Mouse (Mus musculus): ENCODE measurements around the gene Szrd1.
"Not testable (repeated sequence)": the region's sequence is repeated elsewhere in the genome, so short reads cannot be mapped to it uniquely, and the experiment has no call there.

The Szrd1 gene

GRCm38 (mm10) chr4:141147112-141148008, 7.8 kb upstream of the Szrd1 start, which contains the start of gene Fbxo42:
Fbxo42 (plus strand) TSS chr4:141147913.
- DNase-seq (ENCODE audit: low read depth) = peak; percentile 83

DNA sequence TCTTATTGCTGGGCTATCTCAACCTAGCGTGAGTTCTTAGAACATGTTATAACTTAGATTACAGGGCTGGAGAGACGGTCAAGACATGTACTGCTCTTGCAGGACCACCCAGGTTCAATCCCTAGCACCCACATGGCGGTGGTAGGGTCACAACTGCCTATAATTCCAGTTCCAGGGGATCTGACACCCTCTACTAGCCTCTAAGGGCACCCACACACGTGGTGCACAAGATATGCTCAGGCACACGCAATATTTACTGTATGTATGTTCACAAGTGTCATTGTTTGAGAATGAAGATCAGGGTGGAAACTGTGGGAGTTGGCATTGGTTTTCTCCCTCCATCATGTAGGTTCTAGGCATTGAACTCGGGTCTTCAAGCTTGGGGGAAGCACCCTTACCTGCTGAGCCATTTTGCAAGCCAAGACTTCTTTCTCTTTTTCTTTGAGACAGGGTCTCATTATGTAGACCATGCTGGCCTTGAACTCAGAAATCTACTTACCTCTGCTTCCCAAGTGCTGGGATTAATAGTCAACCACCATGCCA, 7.0 kb upstream of the Szrd1 start:
- DNase-seq (ENCODE audit: low read depth) = no peak

DNA sequence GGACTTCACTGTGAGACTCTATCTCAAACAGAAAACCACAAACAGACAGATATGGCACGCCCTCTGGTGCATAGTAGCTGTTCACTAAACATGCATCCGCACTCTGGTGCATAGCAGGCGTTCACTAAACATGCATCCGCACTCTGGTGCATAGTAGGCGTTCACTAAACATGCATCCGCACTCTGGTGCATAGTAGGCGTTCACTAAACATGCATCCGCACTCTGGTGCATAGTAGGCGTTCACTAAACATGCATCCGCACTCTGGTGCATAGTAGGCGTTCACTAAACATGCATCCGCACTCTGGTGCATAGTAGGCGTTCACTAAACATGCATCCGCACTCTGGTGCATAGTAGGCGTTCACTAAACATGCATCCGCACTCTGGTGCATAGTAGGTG, 5.5 kb upstream of the Szrd1 start:
- DNase-seq (ENCODE audit: low read depth) = not testable (repeated sequence)

GRCm38 (mm10) chr4:141142285-141142811, 2.8 kb upstream of the Szrd1 start:
- no peak for DNase-seq (ENCODE audit: low read depth)

DNA sequence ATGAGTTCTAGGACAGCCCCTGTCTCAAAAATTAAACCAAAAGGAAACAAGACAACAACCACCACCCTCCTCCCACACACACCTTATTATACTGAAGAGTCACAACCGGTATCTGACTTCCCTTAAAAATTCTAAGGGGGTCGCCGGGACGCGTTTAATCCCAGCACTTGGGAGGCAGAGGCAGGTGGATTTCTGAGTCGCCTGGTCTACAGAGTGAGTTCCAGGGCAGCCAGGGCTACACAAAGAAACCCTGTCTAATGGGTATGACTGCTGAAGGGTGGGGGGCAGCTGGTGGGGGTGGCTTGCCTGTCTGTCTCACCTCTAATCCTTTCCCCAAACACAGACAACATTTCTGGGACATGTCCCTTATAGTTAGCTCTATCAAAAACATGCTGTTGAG, 1.4 kb upstream of the Szrd1 start:
- DNase-seq (ENCODE audit: low read depth) = no peak

- not testable (repeated sequence) for DNase-seq (ENCODE audit: low read depth)
Observed at GRCm38 (mm10) chr4:141140354-141140753, 779 bp upstream of the Szrd1 start.

DNA sequence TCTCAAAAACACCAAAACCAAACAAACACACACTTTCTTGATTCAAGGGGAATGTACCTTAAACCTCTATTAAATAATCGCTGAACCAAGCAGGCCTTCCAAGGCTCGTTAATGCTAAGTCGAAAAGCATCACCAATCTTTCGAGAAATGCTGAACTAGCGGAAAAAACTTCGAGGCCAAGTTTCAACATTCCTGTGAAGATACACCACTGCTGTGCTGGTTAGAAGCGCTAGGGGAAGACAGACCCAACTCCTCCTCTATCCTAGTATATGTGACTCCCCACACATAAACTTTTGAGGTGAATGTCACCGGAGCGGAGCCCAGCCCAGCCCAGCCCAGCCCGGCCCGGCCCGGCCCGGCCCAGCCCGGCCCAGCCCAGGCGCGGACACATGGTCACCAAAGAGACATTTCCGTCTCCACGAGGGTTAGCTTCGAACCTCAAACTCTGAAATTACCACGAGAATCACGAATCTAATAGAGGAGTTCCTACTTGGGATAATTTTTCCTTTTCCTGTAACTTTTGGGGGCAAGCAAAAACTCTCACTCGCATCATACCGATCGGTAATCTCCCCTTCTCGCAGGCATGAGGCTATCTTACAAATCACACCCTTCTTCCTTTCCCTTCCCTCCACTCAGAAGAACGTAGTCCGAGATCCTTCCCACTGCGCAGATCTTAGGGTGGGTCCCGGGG, 1.0 kb downstream of the Szrd1 start:
- no peak for DNase-seq (ENCODE audit: low read depth)

DNA sequence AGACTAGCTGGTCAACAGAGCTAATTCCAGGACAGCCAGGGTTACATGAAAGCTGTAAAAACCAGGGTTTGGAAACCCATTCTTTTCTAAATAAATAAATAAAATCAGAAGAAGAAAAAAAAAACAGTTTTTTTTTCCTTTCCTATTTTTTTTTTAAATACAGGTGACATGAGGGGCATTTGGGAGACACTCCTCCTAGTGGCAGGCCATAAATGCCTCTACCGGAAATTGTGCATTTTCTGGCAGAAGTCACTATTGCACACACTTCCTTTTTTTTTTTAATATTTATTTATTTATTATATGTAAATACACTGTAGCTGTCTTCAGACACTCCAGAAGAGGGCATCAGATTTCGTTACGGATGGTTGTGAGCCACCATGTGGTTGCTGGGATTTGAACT, 1.8 kb downstream of the Szrd1 start:
- not testable (repeated sequence) for DNase-seq (ENCODE audit: low read depth)

GRCm38 (mm10) chr4:141136126-141136525, 3.4 kb downstream of the Szrd1 start:
- no peak for DNase-seq (ENCODE audit: low read depth)

- no peak for DNase-seq (ENCODE audit: low read depth)
Observed at GRCm38 (mm10) chr4:141134751-141135530, 4.6 kb downstream of the Szrd1 start.

GRCm38 (mm10) chr4:141134031-141134441, 5.5 kb downstream of the Szrd1 start:
- DNase-seq (ENCODE audit: low read depth) = no peak

GRCm38 (mm10) chr4:141133227-141133626, 6.3 kb downstream of the Szrd1 start:
- no peak for DNase-seq (ENCODE audit: low read depth)

DNA sequence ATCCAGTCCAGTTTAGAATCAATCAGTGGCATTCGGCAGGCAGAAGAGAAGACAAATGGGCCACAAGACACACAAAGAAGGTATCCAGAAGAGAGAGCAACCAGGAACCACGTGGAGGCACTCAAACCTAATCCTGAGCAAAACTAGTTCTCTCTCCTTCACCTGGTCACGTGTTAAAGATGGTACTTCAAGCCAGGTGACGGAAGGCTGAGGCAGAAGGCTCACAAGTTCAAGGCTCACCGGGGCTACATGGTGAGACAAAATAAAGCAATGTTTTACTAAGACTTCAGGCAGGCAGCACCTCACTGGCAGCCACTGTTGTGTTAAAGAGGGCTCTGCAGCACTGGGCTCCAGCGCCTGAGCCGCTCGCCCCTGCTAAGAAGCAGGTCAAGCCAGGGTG, 7.4 kb downstream of the Szrd1 start:
- DNase-seq (ENCODE audit: low read depth) = no peak

DNA sequence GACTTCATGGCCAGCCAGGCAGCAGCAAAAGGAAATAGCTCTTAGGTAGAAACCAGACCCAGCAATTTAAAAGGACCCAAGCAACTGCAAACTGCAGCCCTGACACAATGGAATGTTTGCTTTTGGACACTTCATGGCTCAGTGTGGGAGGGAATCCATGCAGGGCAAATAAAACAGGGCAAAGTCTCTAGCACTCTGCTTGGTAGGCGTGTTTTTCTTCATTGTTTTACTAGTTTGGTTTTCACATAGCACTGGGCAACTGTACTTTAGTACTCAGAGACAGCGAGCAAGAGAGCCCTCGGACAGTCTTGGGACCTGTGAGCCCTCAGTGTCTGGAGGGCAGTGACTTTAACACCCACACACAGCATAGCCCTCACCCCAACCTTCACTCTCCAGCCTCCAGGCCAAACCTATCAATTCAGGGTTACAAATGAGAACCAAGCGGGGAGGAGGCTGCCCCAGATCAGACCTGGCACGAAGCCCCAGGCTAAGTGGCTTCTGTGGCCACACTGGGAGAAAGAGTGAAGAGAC, 8.0 kb downstream of the Szrd1 start:
- DNase-seq (ENCODE audit: low read depth) = no peak

- DNase-seq (ENCODE audit: low read depth) = no peak
Observed at GRCm38 (mm10) chr4:141130704-141131342, 8.8 kb downstream of the Szrd1 start.

- DNase-seq (ENCODE audit: low read depth) = no peak
Observed at GRCm38 (mm10) chr4:141129190-141129710, 10.3 kb downstream of the Szrd1 start.

DNA sequence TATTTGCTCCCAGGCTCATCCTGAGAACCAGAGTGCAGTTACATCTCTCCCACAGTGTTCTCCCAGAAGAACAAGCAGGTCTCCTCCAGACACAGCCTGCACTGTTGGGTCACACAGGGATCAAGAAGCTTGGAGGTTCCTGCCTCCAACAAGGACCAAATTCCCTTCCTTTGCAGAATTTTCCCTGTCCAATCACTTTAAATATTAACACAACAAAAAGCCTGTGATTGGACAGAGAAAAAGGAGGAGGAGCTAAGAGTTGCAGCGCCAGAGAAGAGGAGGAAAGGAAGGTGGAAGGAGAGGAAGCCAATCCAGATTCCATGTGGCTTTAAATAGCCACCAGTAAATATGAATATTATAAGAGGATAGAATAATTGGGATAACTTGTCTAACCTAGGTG, 16.5 kb downstream of the Szrd1 start:
- DNase-seq (ENCODE audit: low read depth) = no peak

GRCm38 (mm10) chr4:141122663-141123062, 16.9 kb downstream of the Szrd1 start:
- DNase-seq (ENCODE audit: low read depth) = no peak

DNA sequence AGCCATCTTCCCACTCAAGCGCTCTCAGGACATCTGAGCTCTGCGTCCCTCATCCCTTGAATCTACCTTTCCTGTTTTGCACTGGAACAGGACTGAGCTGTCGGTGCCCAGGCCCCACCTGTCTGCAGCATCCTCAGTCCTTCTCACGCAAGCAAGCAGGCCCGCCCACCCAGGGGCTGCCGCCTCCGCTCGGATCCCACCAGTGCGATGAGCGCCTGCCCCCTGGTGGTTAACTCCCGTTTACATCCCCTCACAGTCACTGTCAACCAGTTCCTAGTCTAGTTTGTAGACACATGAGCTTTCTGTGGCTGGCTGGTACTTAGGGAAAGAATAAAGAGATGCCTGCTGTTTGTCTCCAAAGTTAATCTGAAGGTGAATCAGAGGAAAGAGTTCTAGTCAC, 18.9 kb downstream of the Szrd1 start:
- DNase-seq (ENCODE audit: low read depth) = no peak

DNA sequence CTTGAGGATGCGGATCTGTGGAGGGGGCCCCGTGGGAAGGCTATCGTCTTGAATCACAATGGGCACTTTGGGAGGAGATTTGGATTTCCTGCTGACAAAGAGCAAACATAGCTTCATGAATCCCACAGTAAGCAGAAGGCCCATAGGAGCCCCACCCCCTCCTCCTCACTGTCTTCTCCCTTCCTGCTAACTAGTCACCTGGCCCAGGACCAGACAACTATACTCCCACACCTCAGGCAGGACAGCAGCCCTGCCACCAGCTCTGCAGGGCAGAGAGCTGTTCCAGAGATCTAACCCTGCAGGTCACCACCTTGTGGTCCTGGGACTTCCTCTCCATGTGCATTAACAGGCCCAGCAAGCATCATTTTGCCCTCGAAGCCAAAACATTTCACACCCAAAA, 20.9 kb downstream of the Szrd1 start:
- no peak for DNase-seq (ENCODE audit: low read depth)

GRCm38 (mm10) chr4:141115398-141115797, 24.2 kb downstream of the Szrd1 start:
- DNase-seq (ENCODE audit: low read depth) = no peak

Data from c-Kit-positive CD71-negative TER-119-negative erythroid progenitor cells, embryonic 14.5 days (primary cell).